Mouse (Mus musculus): ENCODE results near the gene Txndc12. TPM values are rescaled to one million over a fixed set of nuclear protein-coding genes. Genes with fewer than 3 reads are reported as not detected.

Gene Txndc12
- polyA plus RNA-seq, 1 experiment = 46.4 TPM

- H3K4me2 ChIP-seq (ENCODE audit: low read depth) = no peak overlapping the region
- peaks cover 65% of the 10 kb centered on the region for H3K36me3 ChIP-seq (ENCODE audit: control insufficient read depth, insufficient read depth)
- no peaks in the 10 kb centered on the region for H3K27me3 ChIP-seq (ENCODE audit: control insufficient read depth, insufficient read depth, insufficient read length)
- H3K4me3 ChIP-seq = no peak overlapping the region
- H3ac ChIP-seq (ENCODE audit: control insufficient read depth, insufficient read length) = no peak overlapping the region
- TF ChIP-seq POLR2A (IDR thresholded peaks at IDR 0.05; ENCODE audit: insufficient read length, low read depth) (no peak), USF1 (IDR thresholded peaks at IDR 0.05; ENCODE audit: low read depth) (no peak), TCF12 (IDR thresholded peaks at IDR 0.05; ENCODE audit: insufficient read depth, poor library complexity, severe bottlenecking) (no peak), TCF3 (IDR thresholded peaks at IDR 0.05; ENCODE audit: insufficient read length, low read depth) (no peak), POLR2AphosphoS2 (IDR thresholded peaks at IDR 0.05; ENCODE audit: insufficient read length, low read depth) (no peak), MYOG (IDR thresholded peaks at IDR 0.05; ENCODE audit: control insufficient read depth in 1 of 3, insufficient read depth in 1 of 3, insufficient read length in 2 of 3, low read depth in 2 of 3) (no peak), CEBPB (IDR thresholded peaks at IDR 0.05; ENCODE audit: insufficient read depth, poor library complexity, severe bottlenecking) (no peak), MYOD1 (IDR thresholded peaks at IDR 0.05; ENCODE audit: control insufficient read depth in 1 of 3, insufficient read length in 2 of 3, low read depth in 2 of 3) (no peak), MAX (IDR thresholded peaks at IDR 0.05; ENCODE audit: low read depth) (no peak), SRF (IDR thresholded peaks at IDR 0.05; ENCODE audit: control insufficient read depth, insufficient read length, low read depth) (no peak), E2F4 (IDR thresholded peaks at IDR 0.05; ENCODE audit: insufficient read depth) (no peak)
- H3K79me2 ChIP-seq (ENCODE audit: control insufficient read depth, insufficient read depth) = peaks cover 52% of the 10 kb centered on the region
Observed at GRCm38 (mm10) chr4:108825677-108826076, 8.7 kb upstream of the Txndc12 start.

GRCm38 (mm10) chr4:108826096-108826495, 8.3 kb upstream of the Txndc12 start:
- Histone ChIP-seq H3ac (ENCODE audit: control insufficient read depth, insufficient read length) (no peak overlapping the region), H3K27me3 (ENCODE audit: control insufficient read depth, insufficient read depth, insufficient read length) (no peaks in the 10 kb centered on the region), H3K4me2 (ENCODE audit: low read depth) (no peak overlapping the region), H3K79me2 (ENCODE audit: control insufficient read depth, insufficient read depth) (peaks cover 56% of the 10 kb centered on the region), H3K36me3 (ENCODE audit: control insufficient read depth, insufficient read depth) (peaks cover 61% of the 10 kb centered on the region), H3K4me3 (no peak overlapping the region)
- TF ChIP-seq MYOG (IDR thresholded peaks at IDR 0.05; ENCODE audit: control insufficient read depth in 1 of 3, insufficient read depth in 1 of 3, insufficient read length in 2 of 3, low read depth in 2 of 3) (no peak), MAX (IDR thresholded peaks at IDR 0.05; ENCODE audit: low read depth) (no peak)

- no peak overlapping the region for H3K4me2 ChIP-seq (ENCODE audit: low read depth)
- no peaks in the 10 kb centered on the region for H3K27me3 ChIP-seq (ENCODE audit: control insufficient read depth, insufficient read depth, insufficient read length)
- no peak overlapping the region for H3ac ChIP-seq (ENCODE audit: control insufficient read depth, insufficient read length)
- H3K79me2 ChIP-seq (ENCODE audit: control insufficient read depth, insufficient read depth) = peaks cover 61% of the 10 kb centered on the region
- peaks cover 56% of the 10 kb centered on the region for H3K36me3 ChIP-seq (ENCODE audit: control insufficient read depth, insufficient read depth)
- H3K4me3 ChIP-seq = no peak overlapping the region
- TF ChIP-seq SRF (IDR thresholded peaks at IDR 0.05; ENCODE audit: control insufficient read depth, insufficient read length, low read depth) (no peak), TCF12 (IDR thresholded peaks at IDR 0.05; ENCODE audit: insufficient read depth, poor library complexity, severe bottlenecking) (no peak), USF1 (IDR thresholded peaks at IDR 0.05; ENCODE audit: low read depth) (no peak), MAX (IDR thresholded peaks at IDR 0.05; ENCODE audit: low read depth) (no peak), POLR2AphosphoS2 (IDR thresholded peaks at IDR 0.05; ENCODE audit: insufficient read length, low read depth) (no peak), TCF3 (IDR thresholded peaks at IDR 0.05; ENCODE audit: insufficient read length, low read depth) (no peak), MYOD1 (IDR thresholded peaks at IDR 0.05; ENCODE audit: control insufficient read depth in 1 of 3, insufficient read length in 2 of 3, low read depth in 2 of 3) (no peak), POLR2A (IDR thresholded peaks at IDR 0.05; ENCODE audit: insufficient read length, low read depth) (no peak), CEBPB (IDR thresholded peaks at IDR 0.05; ENCODE audit: insufficient read depth, poor library complexity, severe bottlenecking) (no peak), REST (IDR thresholded peaks at IDR 0.05; ENCODE audit: insufficient read depth, insufficient read length) (no peak), E2F4 (IDR thresholded peaks at IDR 0.05; ENCODE audit: insufficient read depth) (no peak), MYOG (IDR thresholded peaks at IDR 0.05; ENCODE audit: control insufficient read depth in 1 of 3, insufficient read depth in 1 of 3, insufficient read length in 2 of 3, low read depth in 2 of 3) (no peak)
Observed at GRCm38 (mm10) chr4:108826643-108827042, 7.8 kb upstream of the Txndc12 start.

- Histone ChIP-seq H3K4me2 (ENCODE audit: low read depth) (peak overlapping the region; percentile 98), H3K4me3 (peak overlapping the region; percentile 62), H3K79me2 (ENCODE audit: control insufficient read depth, insufficient read depth) (peaks cover 66% of the 10 kb centered on the region)
Observed at GRCm38 (mm10) chr4:108830698-108831097, 3.7 kb upstream of the Txndc12 start.

GRCm38 (mm10) chr4:108832916-108833827, 1.2 kb upstream of the Txndc12 start, which contains the start of gene Btf3l4:
Gene Btf3l4 (minus strand): TSS chr4:108833614.
- peak within 1 kb of the TSS; percentile 98 for H3K4me2 ChIP-seq (ENCODE audit: low read depth)
- no peak for TF ChIP-seq MAX (IDR thresholded peaks at IDR 0.05; ENCODE audit: low read depth)
- TF ChIP-seq TCF3 (IDR thresholded peaks at IDR 0.05; ENCODE audit: insufficient read length, low read depth) = no peak
- no peak for TF ChIP-seq REST (IDR thresholded peaks at IDR 0.05; ENCODE audit: insufficient read depth, insufficient read length)
- TF ChIP-seq TCF12 (IDR thresholded peaks at IDR 0.05; ENCODE audit: insufficient read depth, poor library complexity, severe bottlenecking) = no peak
- peak; percentile 85 for TF ChIP-seq POLR2A (IDR thresholded peaks at IDR 0.05; ENCODE audit: insufficient read length, low read depth)
- TF ChIP-seq MYOD1 (IDR thresholded peaks at IDR 0.05; ENCODE audit: control insufficient read depth in 1 of 3, insufficient read length in 2 of 3, low read depth in 2 of 3) = peak in 1 of 3 experiments; percentile 29
- peak; percentile 88 for TF ChIP-seq POLR2AphosphoS2 (IDR thresholded peaks at IDR 0.05; ENCODE audit: insufficient read length, low read depth)
- TF ChIP-seq MYOG (IDR thresholded peaks at IDR 0.05; ENCODE audit: control insufficient read depth in 1 of 3, insufficient read depth in 1 of 3, insufficient read length in 2 of 3, low read depth in 2 of 3) = peak in 1 of 3 experiments; percentile 1
- no peak for TF ChIP-seq CEBPB (IDR thresholded peaks at IDR 0.05; ENCODE audit: insufficient read depth, poor library complexity, severe bottlenecking)
- TF ChIP-seq E2F4 (IDR thresholded peaks at IDR 0.05; ENCODE audit: insufficient read depth) = no peak
- no peak for TF ChIP-seq SRF (IDR thresholded peaks at IDR 0.05; ENCODE audit: control insufficient read depth, insufficient read length, low read depth)
- TF ChIP-seq USF1 (IDR thresholded peaks at IDR 0.05; ENCODE audit: low read depth) = peak; percentile 54
- H3K4me3 ChIP-seq = peak within 1 kb of the TSS; percentile 62
- peaks cover 69% of the 10 kb centered on the region for H3K79me2 ChIP-seq (ENCODE audit: control insufficient read depth, insufficient read depth)
- H3ac ChIP-seq (ENCODE audit: control insufficient read depth, insufficient read length) = peak within 1 kb of the TSS; percentile 34
- no peaks in the 10 kb centered on the region for H3K27me3 ChIP-seq (ENCODE audit: control insufficient read depth, insufficient read depth, insufficient read length)
- H3K36me3 ChIP-seq (ENCODE audit: control insufficient read depth, insufficient read depth) = peaks cover 12% of the 10 kb centered on the region

More at GRCm38 (mm10) chr4:108830698-108831097, 3.7 kb upstream of the Txndc12 start:
- peaks cover 22% of the 10 kb centered on the region for H3K36me3 ChIP-seq (ENCODE audit: control insufficient read depth, insufficient read depth)
- no peaks in the 10 kb centered on the region for H3K27me3 ChIP-seq (ENCODE audit: control insufficient read depth, insufficient read depth, insufficient read length)
- TF ChIP-seq TCF3 (IDR thresholded peaks at IDR 0.05; ENCODE audit: insufficient read length, low read depth) (no peak), CEBPB (IDR thresholded peaks at IDR 0.05; ENCODE audit: insufficient read depth, poor library complexity, severe bottlenecking) (peak; percentile 36; the same call in 1 of the 2 replicates)
- no peak overlapping the region for H3ac ChIP-seq (ENCODE audit: control insufficient read depth, insufficient read length)

All from myocyte (in vitro differentiated cells).